Mouse (Mus musculus) C2C12 (cell line): Measurements from ENCODE around the gene Snx12. TPM values are rescaled to one million over a fixed set of nuclear protein-coding genes. Genes with fewer than 3 reads are reported as not detected.

ENCODE experiments used
- H3K27me3 ChIP-seq: one replicate; pipeline ENCODE4 v1.6.1; 2011; ENCODE audit not compliant: control insufficient read depth, insufficient read depth, insufficient read length
- H3K36me3 ChIP-seq: one replicate; pipeline ENCODE4 v1.6.1; 2011; ENCODE audit not compliant: control insufficient read depth, insufficient read depth
- H3K4me3 ChIP-seq: one replicate; pipeline ENCODE4 v1.5.1; 2011; ENCODE audit warnings: mild to moderate bottlenecking, control low read depth; ENCODE audit not compliant: poor library complexity, insufficient read depth, severe bottlenecking
- H3K79me2 ChIP-seq: one replicate; pipeline ENCODE4 v1.6.1; 2011; ENCODE audit not compliant: control insufficient read depth, insufficient read depth
- H3K79me3 ChIP-seq: one replicate; pipeline ENCODE4 v1.6.1; 2011; ENCODE audit warnings: low read depth, control low read depth
- H3ac ChIP-seq: one replicate; pipeline ENCODE3; 2011; ENCODE audit warnings: low read depth; ENCODE audit not compliant: control insufficient read depth, insufficient read length
- CEBPB ChIP-seq: IDR thresholded peaks from one replicate; pipeline ENCODE4 v1.6.1; 2011; ENCODE audit warnings: low read depth, mild to moderate bottlenecking, control low read depth, moderate library complexity
- CTCF ChIP-seq: IDR thresholded peaks from one replicate; pipeline ENCODE4 v1.5.1; 2011; ENCODE audit not compliant: control insufficient read depth, insufficient read depth, insufficient read length
- FOSL1 ChIP-seq: IDR thresholded peaks from one replicate; pipeline ENCODE4 v1.8.0; 2011; ENCODE audit warnings: mild to moderate bottlenecking, low read length; ENCODE audit not compliant: poor library complexity, insufficient read depth, severe bottlenecking
- MAX ChIP-seq: IDR thresholded peaks from one replicate; pipeline ENCODE4 v1.6.1; 2011; ENCODE audit warnings: mild to moderate bottlenecking, control low read depth
- MYOD1 ChIP-seq: IDR thresholded peaks from one replicate; pipeline ENCODE4 v1.6.1; 2011; ENCODE audit warnings: low read depth; ENCODE audit not compliant: control insufficient read depth, insufficient read length
- MYOG ChIP-seq: IDR thresholded peaks from one replicate; pipeline ENCODE4 v1.6.1; 2011; ENCODE audit not compliant: control insufficient read depth, insufficient read length; ENCODE audit errors: extremely low read depth
- USF1 ChIP-seq: IDR thresholded peaks from one replicate; pipeline ENCODE4 v1.6.1; 2011; ENCODE audit warnings: low read depth, mild to moderate bottlenecking, control low read depth, moderate library complexity
- long read RNA-seq, 2 experiments: library from polyadenylated mRNA; unstranded; transcript quantifications; one replicate each; pipeline ENCODE4 v2.0.0; 2019 to 2020
- polyA plus RNA-seq: library from polyadenylated mRNA; unstranded; fragments of >200 nt; fragmentation: generic; extraction: Trizol; gene quantifications from one replicate; pipeline ENCODE4 v1.2.1, GENCODE M21; 2012; ENCODE audit warnings: missing spikeins

Gene Snx12
- polyA plus RNA-seq, result 51.3 TPM
- long read RNA-seq, experiment 1, transcript Snx12-204 (6 exons, 1,114 nt), result minor isoform, 9 of 36 reads
- long read RNA-seq, experiment 1, transcript Snx12-202 (4 exons, 2,415 nt), result minor isoform, 7 of 36 reads
- long read RNA-seq, experiment 1, transcript Snx12-201 (5 exons, 1,002 nt), result major isoform, 12 of 36 reads
- long read RNA-seq, experiment 1, partial matches to known transcripts, result 3 of 36 reads
- long read RNA-seq, experiment 1, other reads (novel, unspliced or antisense), result 5 of 36 reads
- long read RNA-seq, experiment 2, transcript Snx12-202 (4 exons, 2,415 nt), result major isoform, 26 of 47 reads
- long read RNA-seq, experiment 2, transcript Snx12-201 (5 exons, 1,002 nt), result minor isoform, 7 of 47 reads
- long read RNA-seq, experiment 2, partial matches to known transcripts, result 0 of 47 reads
- long read RNA-seq, experiment 2, other reads (novel, unspliced or antisense), result 13 of 47 reads

DNA sequence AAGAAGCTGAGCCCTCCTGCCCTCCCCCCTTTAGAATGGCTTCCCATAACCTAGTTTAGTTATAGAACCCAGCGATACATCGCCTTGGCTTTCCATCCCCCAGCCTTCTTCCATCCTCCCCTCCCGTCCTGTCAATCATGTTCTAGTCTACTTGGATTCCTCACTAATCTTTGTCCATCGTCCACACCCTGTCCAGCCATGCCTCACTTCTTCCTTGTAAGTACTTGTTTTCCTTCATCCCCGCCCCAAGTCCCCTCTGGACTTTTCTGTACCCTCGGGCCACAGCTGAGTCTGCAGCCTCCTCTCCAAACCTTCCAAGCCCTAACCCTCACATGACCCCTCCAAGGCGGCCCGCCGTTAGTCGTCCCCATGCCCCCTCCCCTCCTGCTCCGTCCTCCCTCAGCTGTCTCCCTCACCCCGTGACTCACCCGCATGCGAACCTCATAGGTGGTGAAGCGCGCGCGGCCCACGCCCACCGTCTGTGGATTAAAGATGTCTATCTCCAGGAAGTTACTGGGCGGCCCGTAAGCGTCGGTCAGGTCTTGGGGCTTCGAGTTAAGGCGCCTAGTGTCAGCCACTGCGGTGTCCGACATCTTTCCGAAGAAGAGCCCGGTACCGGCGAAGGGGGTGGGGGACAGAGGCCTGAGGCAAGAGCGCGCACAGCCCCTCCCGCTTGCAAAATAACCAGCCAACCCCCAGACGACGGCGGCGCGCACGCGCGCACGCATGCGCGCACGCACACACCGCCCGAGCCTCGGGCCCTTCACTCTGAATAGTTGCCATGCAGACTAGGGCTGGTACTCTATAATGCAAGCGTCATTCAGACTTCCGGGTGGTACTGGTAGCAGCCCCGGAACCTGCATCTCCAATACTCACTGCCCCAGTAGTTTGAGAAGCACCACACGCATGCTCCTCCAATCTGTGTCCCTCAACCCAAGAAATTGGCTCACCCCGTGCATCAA, at the start of gene Snx12:
Gene Snx12, minus strand, starts transcription at position 730 of the 962 bp plus-strand sequence.
- peaks cover 7% of the 10 kb centered on the region for H3K36me3 ChIP-seq

DNA sequence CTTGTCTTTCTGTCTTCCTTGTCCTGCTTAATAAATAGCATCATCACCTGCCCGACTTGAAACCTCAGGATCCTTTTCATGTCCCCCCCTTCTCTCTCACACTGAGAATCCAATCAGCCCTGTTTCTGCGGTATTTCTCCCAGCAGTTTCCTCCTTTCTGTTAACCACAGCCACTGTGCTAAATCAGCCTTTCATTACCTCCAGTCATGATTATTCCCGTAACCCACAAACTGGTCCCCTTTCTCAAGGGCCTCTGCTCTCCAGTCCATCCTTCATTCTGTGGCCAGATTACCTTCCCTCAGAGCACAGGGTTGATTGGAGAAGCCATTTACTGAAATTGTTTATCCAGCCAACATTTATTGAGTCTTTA, 46.4 kb upstream of the Snx12 start, which contains the start of gene Gm20489:
Gene Gm20489, minus strand, starts transcription at position 269 of the 370 bp plus-strand sequence.
- no peaks in the 10 kb centered on the region for H3K27me3 ChIP-seq
- no peak for TF ChIP-seq MAX
- TF ChIP-seq CTCF, result no peak
- no peak for TF ChIP-seq USF1
- no peak within 1 kb of the TSS for H3K4me3 ChIP-seq
- H3K79me2 ChIP-seq, result no peaks in the 10 kb centered on the region
- H3K79me3 ChIP-seq, result no peaks in the 10 kb centered on the region
- no peaks in the 10 kb centered on the region for H3K36me3 ChIP-seq
- H3ac ChIP-seq, result no peak within 1 kb of the TSS

More for the DNA sequence above, at the start of gene Snx12:
- no peak for TF ChIP-seq CTCF
- peak; percentile 21 for TF ChIP-seq MYOD1
- Histone ChIP-seq H3K27me3 (no peaks in the 10 kb centered on the region), H3K4me3 (peak within 1 kb of the TSS; percentile 42), H3K79me3 (peaks cover 18% of the 10 kb centered on the region), H3ac (peak within 1 kb of the TSS; percentile 56), H3K79me2 (peaks cover 24% of the 10 kb centered on the region)

DNA sequence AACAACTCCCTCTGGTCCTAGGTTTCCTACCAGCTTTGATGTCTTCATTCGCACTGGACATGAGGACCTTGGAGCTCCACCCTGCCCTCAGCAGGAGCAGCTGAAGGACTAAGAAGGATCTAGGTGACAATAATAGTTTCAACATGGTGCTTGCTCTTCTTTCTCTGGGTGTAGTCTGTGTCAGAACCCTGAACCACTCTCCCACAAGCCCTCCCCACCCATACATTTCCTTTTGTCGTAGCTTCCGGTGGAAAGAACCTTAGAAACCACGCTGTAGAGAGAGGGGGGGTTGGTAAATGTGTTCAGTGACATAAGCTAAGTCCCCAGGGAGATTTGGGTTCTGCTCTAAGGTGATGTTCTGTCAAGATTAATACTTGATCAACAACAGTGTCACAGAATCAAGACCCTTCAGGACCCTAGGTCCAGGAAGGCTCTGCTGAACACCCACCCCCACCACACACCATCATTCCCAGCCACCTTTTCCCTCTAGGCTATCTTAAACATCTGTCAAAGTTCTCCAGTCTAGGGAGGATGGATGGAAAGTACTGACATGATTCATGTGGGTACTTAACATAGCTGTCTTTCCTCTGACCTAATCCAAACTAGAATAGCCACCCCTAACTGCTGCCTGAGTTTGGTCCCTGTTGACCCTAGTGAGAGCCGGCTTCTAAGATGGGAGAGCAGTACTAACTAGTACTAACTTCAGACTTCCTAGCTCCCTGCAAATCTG, 45.8 kb upstream of the Snx12 start, which contains the start of gene Il2rg:
Gene Il2rg, minus strand, starts transcription at position 231 of the 730 bp plus-strand sequence.
- no peak for TF ChIP-seq USF1
- TF ChIP-seq CTCF, result no peak
- TF ChIP-seq CEBPB, result no peak
- no peaks in the 10 kb centered on the region for H3K27me3 ChIP-seq

DNA sequence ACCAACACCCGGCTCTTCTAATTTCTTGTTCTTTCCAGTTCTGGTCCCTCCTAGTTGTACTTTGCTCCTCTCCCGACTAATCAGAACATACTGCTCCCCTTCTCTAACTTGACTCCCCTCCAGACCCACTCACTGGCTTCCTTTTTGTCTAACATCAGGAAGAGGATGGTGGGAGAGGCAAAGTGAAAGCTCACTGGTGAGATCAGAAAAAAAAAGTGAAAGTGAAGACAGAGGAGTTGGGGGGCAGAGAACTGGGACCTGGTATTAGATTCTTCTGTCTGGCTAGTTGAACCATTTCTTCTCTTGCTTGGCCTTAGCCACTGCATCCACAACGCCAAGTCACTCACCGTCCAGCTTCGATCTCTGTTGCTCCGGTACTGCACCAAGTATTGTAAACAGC, 44.3 kb upstream of the Snx12 start:
- no peaks in the 10 kb centered on the region for H3K27me3 ChIP-seq
- no peaks in the 10 kb centered on the region for H3K36me3 ChIP-seq
- no peak overlapping the region for H3ac ChIP-seq
- H3K79me3 ChIP-seq, result no peaks in the 10 kb centered on the region
- no peak overlapping the region for H3K4me3 ChIP-seq
- H3K79me2 ChIP-seq, result no peaks in the 10 kb centered on the region
- TF ChIP-seq MAX (no peak), CEBPB (no peak), USF1 (no peak), MYOG (no peak), FOSL1 (no peak), MYOD1 (no peak), CTCF (no peak)

More for the DNA sequence above, 45.8 kb upstream of the Snx12 start, which contains the start of gene Il2rg:
- Histone ChIP-seq H3K79me2 (no peaks in the 10 kb centered on the region), H3ac (no peak within 1 kb of the TSS), H3K79me3 (no peaks in the 10 kb centered on the region), H3K4me3 (no peak within 1 kb of the TSS), H3K36me3 (no peaks in the 10 kb centered on the region)

DNA sequence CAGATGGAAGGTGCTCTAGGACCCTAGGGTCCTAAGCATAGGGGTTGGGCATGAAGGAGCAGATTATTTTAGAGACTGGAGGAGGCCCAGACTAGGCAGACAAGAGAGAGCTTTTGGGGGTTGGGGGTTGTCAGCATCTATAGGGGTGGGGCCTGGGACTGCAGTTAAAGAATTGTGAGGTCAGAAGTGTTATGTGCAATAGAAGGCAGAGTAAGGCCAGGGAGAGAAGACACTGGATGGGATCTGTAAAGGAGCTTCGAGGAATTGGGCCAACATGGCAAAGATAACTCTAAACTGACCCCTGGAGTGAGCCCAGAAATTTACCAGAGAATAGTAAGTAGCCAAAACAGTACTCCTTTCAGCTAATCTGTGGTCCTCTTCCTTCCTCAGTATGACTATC, 41.5 kb upstream of the Snx12 start, which contains the start of gene Gm614:
Gene Gm614, minus strand, starts transcription at position 101 of the 400 bp plus-strand sequence.
- Histone ChIP-seq H3K79me3 (no peaks in the 10 kb centered on the region), H3K4me3 (no peak within 1 kb of the TSS), H3K27me3 (no peaks in the 10 kb centered on the region), H3K36me3 (no peaks in the 10 kb centered on the region), H3K79me2 (no peaks in the 10 kb centered on the region), H3ac (no peak within 1 kb of the TSS)
- TF ChIP-seq MAX (no peak), FOSL1 (no peak), MYOD1 (no peak), CTCF (no peak), USF1 (no peak), MYOG (no peak), CEBPB (no peak)
